Mouse (Mus musculus): Measurements from ENCODE around the gene Gm7978. TPM values are rescaled to one million over a fixed set of nuclear protein-coding genes. Genes with fewer than 3 reads are reported as not detected.
"Not testable (repeated sequence)": the region's sequence is repeated elsewhere in the genome, so short reads cannot be mapped to it uniquely, and the experiment has no call there.

Gm7978 gene
- not detected in 2 replicates for polyA plus RNA-seq (2012; ENCODE audit: insufficient read depth, insufficient read length, missing spikeins)

- H3K4me3 ChIP-seq (ENCODE audit: insufficient read depth, low read length); H3K27ac ChIP-seq (ENCODE audit: insufficient read depth, low read depth, low read length); H3K4me1 ChIP-seq (ENCODE audit: control insufficient read depth, insufficient read depth, low read length): not testable (repeated sequence)
Observed at GRCm38 (mm10) chr5:95736073-95736472, at the start of gene Gm7978. Gm7978 (minus strand) TSS chr5:95736173.

- H3K27ac ChIP-seq (ENCODE audit: insufficient read depth, low read depth, low read length); H3K4me3 ChIP-seq (ENCODE audit: insufficient read depth, low read length); H3K4me1 ChIP-seq (ENCODE audit: control insufficient read depth, insufficient read depth, low read length): not testable (repeated sequence)
Observed at GRCm38 (mm10) chr5:95775690-95776089, 39.7 kb upstream of the Gm7978 start, which contains the start of gene E330014E10Rik. E330014E10Rik (plus strand) TSS chr5:95775990.

- H3K4me3 ChIP-seq (ENCODE audit: insufficient read depth, low read length); H3K4me1 ChIP-seq (ENCODE audit: control insufficient read depth, insufficient read depth, low read length); H3K27ac ChIP-seq (ENCODE audit: insufficient read depth, low read depth, low read length): not testable (repeated sequence)
Observed at GRCm38 (mm10) chr5:95741714-95742113, 5.7 kb upstream of the Gm7978 start, which contains the start of gene Gm7982. Gm7982 (plus strand) TSS chr5:95742014.

Other genes starting within 250 kb of the Gm7978 start
- gene Gm3286, start 225.4 kb downstream of the Gm7978 start, polyA plus RNA-seq (2012; ENCODE audit: insufficient read depth, insufficient read length, missing spikeins), result not detected in 2 replicates
- not detected in 2 replicates for gene Gm7971, start 141.3 kb downstream of the Gm7978 start, polyA plus RNA-seq (2012; ENCODE audit: insufficient read depth, insufficient read length, missing spikeins)
- gene Gm7982, start 5.8 kb upstream of the Gm7978 start, polyA plus RNA-seq (2012; ENCODE audit: insufficient read depth, insufficient read length, missing spikeins), result not detected in 2 replicates
- gene E330014E10Rik, start 39.8 kb upstream of the Gm7978 start, polyA plus RNA-seq (2012; ENCODE audit: insufficient read depth, insufficient read length, missing spikeins), result not detected in 2 replicates
- gene Cxcl13, start 220.8 kb upstream of the Gm7978 start, polyA plus RNA-seq (2012; ENCODE audit: insufficient read depth, insufficient read length, missing spikeins), result not detected in 2 replicates